Mouse (Mus musculus) B cell, adult 2 months (primary cell): ENCODE results near the gene Tbc1d19.

ENCODE experiments used
- DNase-seq, 2 experiments: peaks; one replicate each; pipeline ENCODE4 v3.0.0; 2022

Gene Tbc1d19

DNA sequence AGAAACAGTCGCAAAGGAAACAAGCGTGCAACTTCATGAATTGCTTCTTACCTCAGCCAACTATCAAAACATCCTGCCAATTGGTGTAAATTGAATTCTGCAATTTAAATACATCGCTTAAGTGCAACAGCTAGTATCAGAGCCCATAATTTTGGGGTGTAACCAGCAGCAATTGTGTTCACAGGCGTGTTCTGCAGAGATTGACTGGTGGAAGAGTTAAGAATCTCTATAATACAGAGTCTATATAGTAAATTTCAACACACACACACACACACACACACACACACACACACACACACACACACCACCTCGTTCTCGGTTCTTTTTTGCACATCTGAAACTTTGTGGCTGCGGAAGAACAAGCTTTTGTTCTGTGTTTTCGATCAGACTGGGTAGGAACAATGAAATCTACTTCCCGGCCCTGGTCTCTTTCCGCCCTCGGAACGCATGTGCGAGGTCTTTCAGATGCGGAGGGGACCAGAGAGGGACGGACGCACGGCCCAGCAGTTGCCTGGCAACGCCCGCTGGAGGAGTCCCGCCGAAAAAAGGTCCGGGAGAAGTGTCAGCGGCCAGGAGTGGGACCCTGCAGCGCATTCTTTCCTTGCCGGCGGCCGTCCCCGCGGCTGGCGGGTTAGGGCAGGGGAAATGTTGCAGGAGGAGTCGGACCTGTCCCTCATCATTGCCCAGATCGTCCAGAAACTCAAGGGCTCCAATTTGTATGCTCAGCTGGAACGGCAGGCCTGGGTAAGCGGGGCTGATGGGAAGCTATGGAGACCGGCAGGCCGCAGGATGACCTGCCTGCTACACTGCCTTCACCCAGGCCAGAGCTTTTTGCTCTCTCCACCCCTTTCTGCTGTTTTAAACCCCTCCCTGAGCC, at the start of gene Tbc1d19:
Gene Tbc1d19 (plus strand): TSS at position 492 of the 877 bp plus-strand sequence.
- DNase-seq: peak; percentile 69 to 70

- no peak for DNase-seq
These were observed 49.5 kb upstream of the Tbc1d19 start for GRCm38 (mm10) chr5:53759912-53760311.

DNA sequence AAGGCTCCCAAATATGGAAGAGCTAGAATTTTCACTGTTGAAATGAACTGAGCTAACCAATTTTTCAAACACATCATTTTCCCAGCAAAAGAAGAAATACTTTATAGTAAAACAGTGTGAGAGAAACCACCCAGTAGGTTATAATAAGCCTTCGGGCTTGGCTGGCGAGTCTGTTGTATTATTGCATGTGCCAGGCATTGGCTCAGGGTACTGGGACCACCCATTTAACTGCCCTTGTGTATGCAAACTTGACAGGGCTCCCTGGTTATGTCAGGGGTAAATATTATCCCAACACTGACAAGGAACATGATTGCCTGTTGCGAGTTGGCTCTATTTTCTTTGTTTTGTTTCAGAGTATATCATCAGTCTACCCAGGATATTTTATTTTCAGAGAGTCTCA, 48.5 kb upstream of the Tbc1d19 start:
- DNase-seq: no peak

DNA sequence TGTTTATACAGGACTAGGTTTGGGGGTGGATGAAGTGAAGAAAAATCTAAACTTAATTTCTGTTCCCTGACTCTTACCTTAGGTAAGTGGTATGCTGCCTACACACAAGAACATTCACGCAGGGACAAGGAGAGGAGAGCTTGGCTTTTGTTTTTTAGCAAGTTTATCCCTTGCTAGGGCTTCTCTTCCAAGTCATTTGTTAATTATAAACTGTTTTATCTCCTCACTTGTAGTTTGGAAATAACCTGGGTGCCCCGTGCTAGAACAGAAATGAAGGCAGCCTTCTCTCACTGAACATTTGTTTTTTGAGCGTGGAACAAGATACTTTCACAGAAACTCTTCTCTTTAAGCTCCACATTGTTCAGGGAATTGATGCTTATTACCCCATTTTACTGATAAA, 48.1 kb upstream of the Tbc1d19 start:
- no peak for DNase-seq

DNA sequence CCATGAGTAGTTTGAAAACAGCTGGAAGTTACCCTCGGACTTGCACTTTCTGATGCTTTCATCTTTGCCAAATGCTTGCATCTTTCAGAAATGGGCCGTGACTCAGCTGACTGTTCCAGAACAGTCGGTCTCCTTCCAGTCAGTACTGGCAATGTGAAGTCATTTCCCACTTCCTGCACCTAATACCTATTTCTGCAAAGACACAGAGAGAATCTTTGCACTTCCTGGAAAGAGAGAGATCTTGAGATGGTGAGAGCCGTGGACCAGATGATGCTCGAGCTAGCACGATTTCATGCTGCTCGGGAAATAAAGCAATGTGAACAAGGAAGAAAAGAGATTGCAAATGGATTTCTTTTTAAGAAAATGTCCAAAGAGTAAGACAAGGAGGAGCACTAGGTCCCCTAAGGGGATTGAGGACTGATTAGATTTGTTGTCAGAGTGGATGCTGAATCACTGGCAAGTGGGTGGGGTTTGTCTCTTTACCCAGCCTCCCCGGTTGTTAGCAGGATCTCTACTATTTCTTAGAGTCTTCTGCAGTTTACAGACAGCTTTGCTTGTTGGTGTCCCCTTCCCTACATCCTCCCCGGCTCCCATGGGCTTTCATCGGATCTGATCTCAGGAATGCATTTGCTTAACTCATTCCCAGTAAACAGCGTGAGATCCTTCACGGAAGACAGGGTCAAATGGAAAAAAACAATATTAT, 24.4 kb upstream of the Tbc1d19 start:
- no peak for DNase-seq

GRCm38 (mm10) chr5:53801379-53801778, 8.0 kb upstream of the Tbc1d19 start:
- DNase-seq: no peak

GRCm38 (mm10) chr5:53819711-53820110, 10.3 kb downstream of the Tbc1d19 start:
- no peak for DNase-seq

GRCm38 (mm10) chr5:53825886-53826285, 16.5 kb downstream of the Tbc1d19 start:
- DNase-seq: no peak

- no peak for DNase-seq
These were observed 25.1 kb downstream of the Tbc1d19 start for GRCm38 (mm10) chr5:53834489-53834888.

DNA sequence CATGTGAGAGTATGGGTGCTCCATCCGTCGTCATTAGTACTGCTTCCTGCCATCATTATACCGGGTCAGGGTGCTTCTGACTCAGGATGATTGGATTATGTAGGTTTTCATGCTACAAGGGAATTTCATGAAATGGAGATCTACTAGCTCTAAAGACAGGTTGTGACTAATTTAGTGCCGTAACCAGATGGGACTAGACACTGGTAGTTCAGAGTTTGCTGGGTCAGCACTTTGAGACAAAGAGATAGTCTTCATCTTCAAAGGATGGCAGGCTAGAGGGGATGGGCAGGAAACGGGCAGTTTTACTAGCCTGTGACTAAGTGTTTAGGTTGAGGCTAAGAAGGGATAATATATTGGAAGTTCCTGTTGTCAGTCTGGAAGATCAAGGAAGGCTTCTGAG, 31.9 kb downstream of the Tbc1d19 start:
- no peak for DNase-seq

DNA sequence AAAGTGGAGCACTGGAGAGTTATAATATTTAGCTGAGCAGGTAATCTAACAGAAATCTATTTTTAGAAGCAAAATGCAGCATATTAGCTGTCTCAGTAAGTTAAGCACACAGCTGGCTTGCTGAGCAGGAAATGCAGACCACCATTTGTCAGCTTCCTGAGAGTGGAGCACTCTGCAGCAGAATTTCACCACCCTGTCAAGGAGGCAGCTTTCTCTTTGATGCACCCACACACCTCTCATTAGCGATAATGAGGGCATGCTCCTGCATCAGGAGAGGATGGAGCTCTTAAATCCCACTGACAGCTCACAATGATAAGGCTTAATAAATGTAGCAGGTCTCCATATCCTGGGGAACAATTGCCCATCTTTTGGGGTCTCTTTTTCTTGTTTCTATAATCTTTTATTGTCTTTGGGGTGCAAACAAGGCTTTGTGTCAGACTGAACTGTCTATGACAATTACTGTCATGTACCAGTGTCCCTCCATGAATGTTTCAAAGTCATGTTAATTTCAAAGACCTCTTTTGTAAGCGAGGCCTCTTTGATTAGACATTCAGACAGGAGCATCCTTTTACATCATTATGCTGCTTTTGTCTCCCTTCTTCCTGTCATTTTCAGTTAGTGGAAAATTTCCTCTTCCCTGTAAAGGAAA, 39.0 kb downstream of the Tbc1d19 start:
- DNase-seq: no peak

DNA sequence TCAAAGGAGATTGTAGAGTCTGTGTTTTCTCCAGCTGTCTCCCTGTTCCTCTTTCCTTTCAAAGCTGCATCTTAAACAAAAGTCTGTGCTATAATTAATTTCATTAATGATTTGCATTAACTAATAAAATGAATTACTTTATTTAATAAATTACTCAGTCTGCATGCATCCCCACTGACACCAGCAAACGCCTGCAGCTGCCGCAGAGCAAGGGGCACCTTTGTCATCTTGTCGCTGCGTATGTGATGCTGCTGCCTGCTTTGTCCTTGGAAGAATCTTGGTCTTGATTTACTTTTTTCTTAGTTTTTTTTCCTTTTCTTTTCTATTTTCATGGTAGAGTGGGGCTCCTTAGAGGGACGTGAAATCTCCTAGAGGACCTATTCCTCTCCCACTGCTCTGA, 43.2 kb downstream of the Tbc1d19 start:
- DNase-seq: no peak

- no peak for DNase-seq
These were observed 45.2 kb downstream of the Tbc1d19 start for GRCm38 (mm10) chr5:53854561-53854960.

- no peak for DNase-seq
These were observed 46.6 kb downstream of the Tbc1d19 start for GRCm38 (mm10) chr5:53856011-53856410.

DNA sequence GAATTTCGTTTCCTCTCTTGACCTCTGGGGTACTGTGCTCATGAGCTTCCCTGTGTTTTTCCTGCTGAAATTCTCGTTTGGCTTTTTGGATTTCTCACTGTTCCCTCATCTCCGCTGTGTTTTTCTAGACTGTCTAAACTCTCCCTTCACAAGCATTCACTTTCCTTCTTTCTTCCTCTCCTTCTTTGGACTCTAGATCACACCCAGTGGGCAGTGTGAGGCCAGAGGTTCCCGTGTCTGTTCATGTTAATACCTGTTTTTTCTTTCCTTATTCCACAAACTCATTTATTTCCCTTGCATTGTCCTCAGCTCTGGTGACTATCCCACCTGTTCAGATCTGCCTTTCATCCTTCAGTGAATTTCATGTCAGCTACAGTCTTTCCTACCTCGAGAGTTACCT, 55.7 kb downstream of the Tbc1d19 start:
- no peak for DNase-seq

DNA sequence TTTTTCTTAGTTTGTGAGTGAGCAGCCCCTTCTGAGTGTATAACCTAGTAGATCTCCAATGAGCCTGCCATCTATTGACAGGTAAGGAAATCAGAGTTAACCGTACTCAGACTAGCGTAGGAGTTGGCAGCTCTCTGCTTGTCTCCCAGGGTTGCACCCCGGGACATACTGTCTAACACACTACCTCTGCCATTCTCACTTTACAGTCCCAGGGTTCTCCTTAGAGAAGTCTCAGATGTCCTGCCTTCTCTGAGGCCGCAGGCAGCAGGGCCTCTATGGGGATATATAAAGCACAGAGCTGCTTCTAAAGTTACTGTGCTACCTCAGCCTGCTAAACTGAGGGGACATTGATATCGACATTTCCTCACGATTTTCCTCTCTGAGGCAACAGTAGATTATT, 56.6 kb downstream of the Tbc1d19 start:
- no peak for DNase-seq

DNA sequence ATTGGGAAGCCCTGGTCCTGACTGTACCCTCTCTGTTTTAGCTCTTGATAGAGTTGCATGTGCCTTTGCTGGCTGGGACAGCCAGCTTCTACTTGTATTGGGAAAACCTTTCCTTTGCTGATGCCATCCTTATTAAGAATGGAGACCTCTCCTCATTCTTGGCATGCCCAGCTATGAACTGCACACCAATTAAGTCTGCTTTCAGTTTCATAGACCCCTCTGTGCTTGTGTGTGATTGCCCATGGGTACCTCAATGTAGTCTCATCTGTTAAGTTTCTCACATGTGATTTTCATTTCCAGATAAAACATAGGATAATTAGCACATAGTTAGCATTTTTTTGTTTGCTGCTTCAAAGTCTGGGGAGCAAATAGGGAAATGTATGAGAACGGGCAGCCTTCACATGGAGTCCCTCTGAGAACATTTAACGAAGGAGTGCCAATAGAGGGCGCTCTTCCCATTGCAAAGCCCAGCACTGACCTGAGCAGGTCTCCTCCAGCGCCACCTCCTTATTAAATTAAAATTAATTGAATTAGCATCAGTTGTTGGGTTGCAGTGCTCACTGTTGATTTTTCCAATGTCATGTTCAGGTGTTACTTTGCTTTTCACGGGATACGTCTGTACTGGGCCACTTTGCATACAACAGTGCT, 62.4 kb downstream of the Tbc1d19 start:
- DNase-seq: peak; percentile 75 to 76

GRCm38 (mm10) chr5:53874966-53875365, 65.6 kb downstream of the Tbc1d19 start:
- no peak for DNase-seq

DNA sequence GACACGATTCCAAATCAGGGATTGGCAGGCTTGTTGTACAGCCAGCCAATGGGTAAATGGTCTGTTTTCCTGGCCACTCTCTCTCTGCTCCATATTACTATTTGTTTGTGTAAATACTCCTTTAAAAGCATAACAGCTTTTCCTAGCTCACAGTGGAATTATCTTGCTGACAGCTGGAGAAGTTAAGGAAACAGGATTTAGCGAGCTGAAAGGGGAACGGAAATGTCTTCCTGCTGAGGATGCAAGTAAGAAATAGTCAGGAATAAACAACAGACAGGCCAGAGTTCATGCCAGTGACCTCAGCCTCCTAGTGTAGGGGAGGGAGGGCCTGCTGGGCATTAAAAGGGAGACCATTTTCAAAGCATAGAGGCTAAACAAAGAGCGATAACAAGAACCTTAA, 71.3 kb downstream of the Tbc1d19 start:
- DNase-seq: no peak

DNA sequence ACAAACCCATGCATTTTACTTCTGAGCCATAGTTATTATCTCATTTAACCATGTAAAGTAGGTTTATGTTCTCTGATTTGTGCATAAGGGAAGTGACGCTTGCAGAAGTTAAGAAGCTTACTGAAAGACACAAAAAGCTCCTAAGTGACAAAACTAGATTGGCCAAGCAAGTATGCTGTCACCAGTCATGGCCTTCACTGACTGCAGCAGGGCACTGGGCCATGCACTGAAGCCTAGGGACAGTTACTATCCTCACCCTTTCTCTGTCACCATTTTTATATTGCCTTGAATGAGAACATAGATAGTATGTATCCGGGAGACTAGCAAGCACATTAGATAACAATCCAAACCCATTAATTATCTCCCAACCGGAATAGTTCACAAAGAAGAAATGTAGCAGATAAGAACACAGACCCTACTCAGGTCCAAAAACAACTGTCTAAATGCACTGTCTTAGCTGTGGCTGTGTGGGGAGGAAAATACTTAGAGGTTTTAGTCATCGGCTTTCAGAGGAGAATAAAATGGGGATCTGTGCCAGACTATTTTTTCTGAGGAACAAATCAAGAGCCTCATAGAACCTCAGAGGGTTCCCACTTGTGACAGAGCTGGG, 72.1 kb downstream of the Tbc1d19 start:
- no peak for DNase-seq

DNA sequence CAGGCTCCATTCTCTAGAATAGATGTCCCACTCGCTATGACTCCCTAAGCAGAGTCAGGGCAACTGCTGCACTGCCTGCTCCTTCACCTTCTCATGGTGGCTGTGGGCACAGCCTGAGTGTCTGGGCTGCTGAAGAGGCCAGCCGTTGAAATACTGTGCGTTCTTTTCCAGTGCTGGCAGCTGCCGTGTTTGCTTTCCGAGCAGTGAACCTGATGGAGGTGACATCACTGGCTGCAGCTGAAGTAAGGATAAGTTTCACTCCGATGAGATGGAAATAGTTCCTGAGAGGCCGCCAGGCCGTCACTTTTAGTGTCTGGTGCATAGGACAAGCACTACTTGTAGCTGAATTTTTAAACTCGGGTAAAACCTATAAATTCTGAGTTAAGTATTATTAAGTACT, 92.0 kb downstream of the Tbc1d19 start:
- no peak for DNase-seq

GRCm38 (mm10) chr5:53902757-53903156, 93.4 kb downstream of the Tbc1d19 start:
- no peak for DNase-seq

DNA sequence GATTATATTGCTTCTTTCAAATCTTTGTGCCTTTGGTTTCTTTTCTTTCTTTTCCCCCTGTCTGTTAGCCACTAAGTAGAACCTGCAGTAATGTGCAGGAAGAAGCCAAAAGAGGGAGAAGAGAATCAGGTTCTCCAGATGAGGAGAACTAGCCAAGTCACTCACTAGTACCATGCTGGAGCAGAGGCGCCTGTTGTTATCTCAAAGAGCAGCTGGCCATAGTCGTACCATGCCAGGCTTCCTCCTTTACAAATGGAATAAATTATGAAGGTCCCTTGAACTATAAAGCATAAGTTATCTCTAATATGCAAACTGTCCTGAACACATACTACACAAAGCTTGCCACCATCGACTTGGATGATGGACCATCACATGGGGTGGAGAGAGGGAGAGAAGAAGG, 99.8 kb downstream of the Tbc1d19 start:
- DNase-seq: no peak
